Mouse (Mus musculus) heart, postnatal 4 days (tissue): ENCODE data around the gene Tex37. TPM values are rescaled to one million over a fixed set of nuclear protein-coding genes. Genes with fewer than 3 reads are reported as not detected.

Experiments used
- DNase-seq: peaks from one replicate; pipeline ENCODE4 v3.0.0; 2021
- total RNA-seq, 2 experiments: library from RNA; stranded (reverse); gene quantifications; 2 replicates each; pipeline ENCODE4 v1.2.3; 2021

Gene Tex37
- total RNA-seq, 2 experiments from 2014 or later: not detected

GRCm38 (mm10) chr6:70880714-70881304 is 37.9 kb downstream of the Tex37 start:
- peak; percentile 87 for DNase-seq

- DNase-seq: no peak
Observed at GRCm38 (mm10) chr6:70875017-70875416, 43.7 kb downstream of the Tex37 start.

- no peak for DNase-seq
Observed at GRCm38 (mm10) chr6:70874035-70874775, 44.5 kb downstream of the Tex37 start.

- DNase-seq: no peak
Observed at GRCm38 (mm10) chr6:70872570-70872969, 46.2 kb downstream of the Tex37 start.

GRCm38 (mm10) chr6:70872128-70872527 is 46.6 kb downstream of the Tex37 start:
- DNase-seq: peak; percentile 43

- no peak for DNase-seq
Observed at GRCm38 (mm10) chr6:70871511-70871980, 47.2 kb downstream of the Tex37 start.

- no peak for DNase-seq
Observed at GRCm38 (mm10) chr6:70867297-70867696, 51.4 kb downstream of the Tex37 start.

- DNase-seq: no peak
Observed at GRCm38 (mm10) chr6:70866761-70867160, 52.0 kb downstream of the Tex37 start.

- DNase-seq: no peak
Observed at GRCm38 (mm10) chr6:70864285-70864684, 54.4 kb downstream of the Tex37 start.

Other genes with a start within 250 kb of the Tex37 start
- gene Rpia, start 126.7 kb downstream of the Tex37 start, total RNA-seq: 1 to 10 TPM; 8.1 to 8.8 TPM
- 10 to 100 TPM; 12.6 to 13.7 TPM for gene Eif2ak3, start 74.4 kb downstream of the Tex37 start, total RNA-seq
- not detected for gene Foxi3, start 37.6 kb upstream of the Tex37 start, total RNA-seq
- 1 to 10 TPM; 4.8 to 5.3 TPM for gene Thnsl2, start 225.5 kb upstream of the Tex37 start, total RNA-seq